Mouse (Mus musculus) bone marrow, adult 2 months (tissue): ENCODE data around the gene Scarb1.

Source experiments
- CTCF ChIP-seq: fragments of 200-500 bp; IDR thresholded peaks from 2 replicates; pipeline ENCODE4 v1.5.1; 2011; ENCODE audit warnings: low read length, control low read depth; ENCODE audit not compliant: control insufficient read depth, insufficient read depth
- POLR2A ChIP-seq: fragments of 200-500 bp; IDR thresholded peaks from 2 replicates; pipeline ENCODE4 v1.6.1; 2011; ENCODE audit warnings: low read depth, mild to moderate bottlenecking, control low read depth, low read length, borderline replicate concordance; ENCODE audit not compliant: control insufficient read depth

DNA sequence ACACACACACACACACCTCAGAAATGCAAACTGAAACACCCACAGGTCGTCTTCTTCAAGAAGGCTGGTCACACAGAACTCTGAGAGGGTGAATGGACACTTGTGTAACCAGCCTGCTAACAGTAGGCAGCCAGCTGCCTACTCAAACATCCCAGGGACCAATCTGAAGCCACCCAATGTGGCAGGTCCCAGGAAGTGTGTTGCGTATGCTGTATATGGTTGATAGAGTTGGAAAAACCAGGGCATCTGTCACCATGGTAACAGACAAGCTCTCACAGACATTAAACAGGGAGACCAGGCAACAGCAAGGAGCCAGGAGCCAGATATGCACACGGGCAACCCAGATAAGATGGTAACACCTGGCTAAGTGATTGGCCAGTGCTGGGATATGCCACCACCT is 19.1 kb downstream of the Scarb1 start:
- no peak for TF ChIP-seq CTCF
- no peak for TF ChIP-seq POLR2A
